Mouse (Mus musculus): Measurements from ENCODE around the gene Cic.
"Not testable (repeated sequence)": the region's sequence is repeated elsewhere in the genome, so short reads cannot be mapped to it uniquely, and the experiment has no call there.

The Cic gene

DNA sequence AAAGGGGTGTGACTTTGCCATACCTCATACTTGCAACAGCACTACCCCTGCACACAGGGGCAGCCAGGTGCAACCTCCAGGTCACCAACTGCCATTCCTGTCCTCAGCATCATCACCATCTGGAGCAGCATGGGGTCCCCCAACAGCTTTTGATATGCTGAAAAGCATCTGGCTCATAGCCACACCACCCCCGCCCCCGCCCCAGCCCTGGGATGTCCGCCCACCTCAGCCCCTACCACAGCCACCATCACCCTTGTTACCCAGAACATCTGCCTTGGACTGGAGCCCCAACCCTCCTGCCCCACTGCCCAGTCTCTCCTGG lies 36.1 kb downstream of the Cic start:
- DNase-seq (ENCODE audit: low read depth, low spot score): no peak

DNA sequence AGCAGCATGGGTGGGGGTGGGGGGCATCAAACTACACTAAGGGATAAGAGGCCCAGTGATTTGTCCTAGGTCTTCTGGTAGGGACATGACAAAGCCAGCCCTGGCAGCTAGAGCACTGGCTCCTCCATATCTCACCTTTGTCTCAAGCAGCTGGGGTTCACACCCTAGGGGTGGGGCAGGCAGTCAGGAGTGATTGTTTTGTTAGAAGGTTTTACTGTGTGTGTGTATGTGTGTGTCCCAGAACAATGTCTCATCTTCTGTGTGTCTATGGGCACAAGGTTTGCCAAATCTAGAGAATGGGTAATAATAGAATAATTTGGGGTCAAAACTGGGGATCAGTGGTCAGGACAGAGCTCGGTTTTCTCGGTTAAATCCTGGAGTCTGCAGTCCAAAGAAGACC lies 38.0 kb downstream of the Cic start:
- no peak for DNase-seq (ENCODE audit: low read depth, low spot score)

DNA sequence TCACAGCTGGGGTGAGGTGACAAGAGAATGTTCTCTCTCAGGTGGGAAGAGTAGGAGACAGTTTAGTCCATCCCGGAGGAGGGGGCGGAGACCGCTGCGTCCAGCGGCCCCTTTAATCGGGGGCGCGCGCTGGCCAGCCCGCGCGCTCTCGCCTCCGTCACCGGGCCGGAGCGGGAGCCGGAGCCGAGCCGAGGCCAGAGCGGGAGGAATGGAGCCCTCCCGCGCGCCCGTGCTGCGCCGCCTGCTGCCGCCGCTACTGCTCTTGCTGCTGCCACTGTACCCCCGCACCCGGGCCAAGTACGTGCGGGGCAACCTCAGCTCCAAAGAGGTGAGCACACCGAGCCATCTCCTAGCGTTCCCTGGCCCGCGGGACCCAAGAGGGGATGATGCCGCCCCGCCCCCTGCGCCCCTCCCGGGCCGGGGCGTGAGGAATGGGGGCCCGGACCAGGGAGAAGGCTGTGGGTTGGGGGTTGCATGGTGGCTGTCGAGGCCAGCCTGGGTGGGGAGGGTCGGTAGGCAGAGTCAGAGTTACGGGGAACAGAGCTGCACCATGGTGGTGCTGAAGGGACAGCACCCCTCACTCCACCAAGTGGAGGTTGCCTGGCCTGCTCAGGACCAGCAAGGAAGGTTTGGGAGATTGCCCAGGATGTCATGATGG lies 38.6 kb downstream of the Cic start, which contains the start of gene Tmem145:
Gene Tmem145, plus strand, starts transcription at position 151 of the 658 bp plus-strand sequence.
- DNase-seq (ENCODE audit: low read depth, low spot score): no peak

DNA sequence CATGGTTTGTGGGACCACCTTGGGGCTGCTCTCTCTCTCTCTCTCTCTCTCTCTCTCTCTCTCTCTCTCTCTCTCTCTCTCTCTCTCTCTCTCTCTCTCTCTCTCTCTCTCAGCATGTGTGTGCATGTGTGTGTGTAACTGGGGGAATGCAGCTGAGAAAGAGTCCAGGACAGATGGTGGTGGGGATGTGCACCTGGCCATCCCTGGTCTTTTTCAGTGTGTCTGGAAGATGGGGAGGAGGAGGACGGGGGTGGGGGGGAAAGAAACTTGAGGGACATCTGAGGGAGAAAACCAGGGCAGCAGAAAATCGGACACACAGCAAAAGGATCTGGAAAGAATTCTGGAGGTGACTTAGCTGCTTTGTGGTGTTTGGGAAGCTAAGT lies 39.1 kb downstream of the Cic start:
- no peak for DNase-seq (ENCODE audit: low read depth, low spot score)

DNA sequence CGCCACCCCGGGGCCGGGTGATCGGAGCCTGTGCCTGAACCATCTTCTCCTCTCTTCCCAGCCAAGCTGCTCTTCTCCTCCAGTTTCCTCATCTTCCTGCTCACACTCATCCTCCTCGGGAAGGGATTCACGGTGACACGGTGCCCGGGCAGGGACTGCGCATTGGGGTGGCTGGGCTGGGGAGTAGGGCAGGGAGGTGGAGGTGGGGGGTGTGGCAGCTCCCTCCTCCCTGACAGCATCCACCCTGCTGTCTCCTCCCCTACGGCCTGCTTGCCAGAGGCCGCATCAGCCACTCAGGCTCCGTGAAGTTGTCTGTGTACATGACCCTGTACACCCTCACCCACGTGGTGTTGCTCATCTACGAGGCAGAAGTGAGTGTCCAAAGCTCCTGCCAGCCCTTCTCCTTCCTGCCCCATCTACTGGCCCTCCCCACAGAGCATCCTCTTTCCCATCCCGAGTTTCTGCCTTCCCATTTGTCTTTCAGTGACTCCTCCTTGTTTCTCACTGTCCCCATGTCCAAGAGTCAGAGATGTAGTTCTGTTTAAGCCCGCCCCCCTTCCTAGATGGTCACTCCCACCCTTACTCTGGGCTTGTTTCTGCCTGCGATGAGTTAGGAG lies 41.3 kb downstream of the Cic start:
- DNase-seq (ENCODE audit: low read depth, low spot score): no peak

DNA sequence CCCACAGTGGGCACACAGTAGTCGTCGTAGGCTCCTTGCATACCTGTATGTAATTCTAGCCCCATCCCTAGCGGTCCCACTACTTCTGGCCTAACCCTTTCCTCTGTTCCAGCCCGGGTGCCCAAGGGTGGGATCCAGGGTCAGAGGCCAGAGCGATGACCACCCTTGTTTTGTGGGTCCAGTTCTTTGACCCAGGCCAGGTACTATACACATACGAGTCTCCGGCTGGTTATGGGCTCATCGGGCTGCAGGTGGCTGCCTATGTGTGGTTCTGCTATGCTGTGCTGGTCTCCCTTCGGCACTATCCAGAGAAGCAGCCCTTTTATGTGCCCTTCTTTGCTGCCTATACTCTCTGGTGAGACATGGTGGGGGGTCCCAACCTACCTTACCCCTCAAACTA lies 41.9 kb downstream of the Cic start:
- DNase-seq (ENCODE audit: low read depth, low spot score): no peak

DNA sequence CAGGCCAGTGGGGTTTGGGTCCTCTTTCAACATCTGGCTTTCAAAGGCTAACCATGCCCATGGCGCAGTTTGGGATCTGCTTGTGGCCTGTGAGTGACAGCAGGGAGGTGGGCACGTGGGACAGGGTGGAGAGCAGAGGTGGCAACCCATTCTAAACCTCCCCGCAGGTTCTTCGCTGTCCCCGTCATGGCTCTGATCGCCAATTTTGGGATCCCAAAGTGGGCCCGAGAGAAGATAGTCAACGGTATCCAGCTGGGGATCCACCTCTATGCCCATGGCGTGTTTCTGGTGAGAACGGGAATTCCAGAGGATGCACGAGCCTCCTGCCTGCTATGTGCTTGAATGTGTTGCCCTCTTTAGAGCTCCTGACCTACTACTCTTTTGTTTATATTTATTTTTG lies 43.7 kb downstream of the Cic start:
- DNase-seq (ENCODE audit: low read depth, low spot score): no peak

DNA sequence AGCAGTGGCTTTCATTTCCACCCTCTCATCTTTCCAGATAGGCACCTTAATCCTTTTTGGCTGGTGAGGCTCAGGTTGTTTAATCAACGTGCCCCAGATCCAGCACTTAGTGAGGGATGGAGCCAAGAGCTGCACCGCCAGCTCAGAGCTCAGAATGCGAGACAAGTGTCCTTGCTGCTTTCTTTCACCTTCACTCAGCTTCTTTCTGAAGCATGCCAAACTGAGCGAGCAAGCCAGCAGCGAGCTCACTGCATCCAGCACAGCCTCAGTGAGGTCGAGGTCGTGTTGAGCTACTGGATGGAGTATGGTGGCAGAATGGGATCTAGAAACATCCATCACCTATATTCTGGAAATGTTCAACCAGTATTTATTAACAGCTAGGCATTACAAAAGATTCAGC lies 45.8 kb downstream of the Cic start:
- DNase-seq (ENCODE audit: low read depth, low spot score): peak; percentile 36

DNA sequence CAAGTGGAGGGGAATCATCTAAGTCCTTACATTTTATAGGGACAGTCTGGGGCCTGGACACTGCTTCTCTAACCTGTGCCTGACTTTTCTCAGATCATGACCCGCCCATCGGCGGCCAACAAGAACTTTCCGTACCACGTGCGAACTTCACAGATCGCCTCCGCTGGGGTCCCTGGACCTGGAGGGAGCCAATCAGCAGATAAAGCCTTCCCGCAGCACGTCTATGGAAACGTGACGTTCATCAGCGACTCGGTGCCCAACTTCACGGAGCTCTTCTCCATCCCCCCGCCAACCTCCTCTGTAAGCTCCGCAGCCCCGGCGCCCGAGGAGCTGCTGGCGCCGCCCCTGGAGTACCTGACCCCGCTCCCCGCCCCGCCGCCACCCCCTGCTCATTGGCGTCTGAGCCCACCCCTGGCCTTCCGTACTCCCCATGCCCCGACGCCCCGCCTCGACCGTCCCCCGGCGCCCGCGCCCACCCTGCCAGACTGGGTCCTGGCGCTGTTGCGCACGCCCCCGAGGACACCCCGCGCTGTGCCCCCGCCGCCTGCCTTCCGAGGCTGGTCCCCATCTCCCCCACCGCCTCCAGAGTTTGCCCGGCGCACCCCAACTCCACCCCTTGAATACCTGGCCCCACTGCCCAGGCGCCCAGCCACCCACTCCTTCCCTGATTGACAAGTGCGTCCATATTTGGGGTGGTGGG lies 47.3 kb downstream of the Cic start:
- no peak for DNase-seq (ENCODE audit: low read depth, low spot score)

DNA sequence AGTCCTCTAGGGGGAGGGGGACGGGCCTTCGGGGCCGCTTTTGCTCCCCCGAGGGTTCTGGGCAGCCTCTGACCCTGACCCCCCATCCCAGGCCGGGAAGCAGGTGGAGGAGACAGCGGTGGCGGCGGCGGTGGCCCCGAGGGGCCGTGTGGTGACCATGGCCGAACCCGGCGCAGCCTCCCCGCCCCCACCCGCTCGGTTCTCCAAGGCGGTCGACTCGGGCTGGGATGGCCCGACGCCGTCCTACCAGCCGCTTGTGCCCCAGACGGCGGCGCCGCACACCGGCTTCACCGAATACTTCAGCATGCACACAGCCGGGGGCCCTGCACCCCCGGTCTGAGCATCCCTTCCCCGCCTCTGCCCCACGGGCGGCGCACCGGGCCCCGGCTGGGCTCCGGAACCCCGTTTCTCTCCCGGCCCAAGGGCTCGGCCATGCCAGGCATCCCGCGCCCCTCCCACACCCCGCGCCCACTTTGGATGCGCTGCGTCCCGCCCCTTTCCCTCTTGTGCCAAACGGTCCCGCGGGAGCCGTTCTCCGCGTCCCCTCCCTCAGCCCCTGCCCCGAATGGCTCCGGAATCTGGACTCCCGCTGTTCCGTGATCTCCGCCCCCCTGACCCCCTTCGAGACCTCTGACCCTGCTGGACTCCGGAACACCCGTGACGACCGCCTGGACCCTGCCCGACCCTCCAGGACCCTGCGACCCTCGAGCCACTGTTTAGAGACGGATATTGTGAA lies 48.0 kb downstream of the Cic start:
- DNase-seq (ENCODE audit: low read depth, low spot score): no peak

DNA sequence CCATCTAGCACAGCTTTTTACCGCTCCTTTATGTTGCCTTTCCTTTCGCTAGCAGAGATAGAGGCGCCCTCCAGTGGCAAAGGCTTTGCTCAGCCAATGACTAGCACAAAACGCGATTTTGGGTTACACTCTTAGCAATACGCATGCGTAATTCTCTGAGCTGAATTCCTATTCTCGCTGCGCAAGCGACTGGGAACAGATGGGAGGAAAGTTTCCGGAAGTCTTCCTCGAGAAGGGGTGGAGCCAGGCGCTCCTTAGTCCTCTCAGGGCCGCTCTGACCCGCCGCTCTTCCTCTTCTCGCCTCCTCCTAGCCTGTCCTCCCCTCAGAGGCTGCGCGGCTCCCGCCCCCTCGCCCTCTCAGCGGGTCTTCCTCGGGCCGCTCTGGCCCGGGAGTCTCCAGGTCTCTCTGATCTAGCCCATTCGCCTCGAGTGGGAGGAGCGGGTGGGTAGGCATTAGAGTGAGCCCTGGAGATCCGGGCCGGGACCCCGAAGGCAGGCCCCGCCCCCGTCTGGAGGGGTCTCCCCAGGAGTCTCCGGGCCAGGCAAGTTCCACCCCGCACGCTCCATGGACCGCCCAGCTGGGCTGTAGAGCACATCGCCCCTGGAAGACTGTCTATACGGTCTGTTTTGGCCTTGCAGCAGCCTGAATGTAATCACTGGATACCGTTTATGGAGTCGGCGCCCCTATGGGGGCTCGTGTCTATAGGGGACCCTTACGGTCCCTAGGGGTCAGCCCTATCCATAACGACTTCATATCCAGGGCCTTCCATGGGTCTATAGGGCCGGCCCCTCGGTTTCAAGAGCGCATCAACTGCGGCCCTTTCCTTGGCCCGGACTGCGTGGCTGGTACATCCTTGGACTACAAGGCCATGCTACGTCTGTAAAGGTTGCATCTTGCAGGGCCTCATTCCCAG lies 49.3 kb downstream of the Cic start, which contains the start of gene Megf8:
Gene Megf8, plus strand, starts transcription at position 633 of the 914 bp plus-strand sequence.
- DNase-seq (ENCODE audit: low read depth, low spot score): peak; percentile 97

DNA sequence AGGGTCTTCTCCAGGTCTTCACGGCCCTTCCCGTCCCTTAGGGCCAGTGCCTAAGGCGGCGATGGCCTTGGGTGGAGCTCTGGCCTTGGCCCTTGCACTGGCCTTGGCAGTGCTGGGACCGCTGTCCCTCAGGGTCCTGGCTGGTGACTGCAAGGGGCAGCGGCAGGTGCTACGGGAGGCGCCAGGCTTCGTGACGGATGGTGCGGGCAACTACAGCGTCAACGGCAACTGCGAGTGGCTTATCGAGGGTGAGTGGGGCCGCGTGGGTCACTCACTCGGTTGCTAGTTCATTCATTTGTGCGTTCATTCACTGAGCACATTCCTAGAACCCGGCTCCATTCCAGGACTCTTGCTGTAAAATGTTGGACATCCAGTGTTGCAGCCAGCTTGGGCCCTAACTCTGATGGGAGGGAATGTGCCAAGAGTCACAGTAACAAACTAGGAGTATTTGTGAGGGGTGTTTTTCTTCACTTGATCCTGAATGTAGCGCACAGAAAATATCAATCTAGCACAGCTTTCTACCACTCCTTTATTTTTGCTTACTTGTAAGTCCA lies 50.0 kb downstream of the Cic start:
- no peak for DNase-seq (ENCODE audit: low read depth, low spot score)

DNA sequence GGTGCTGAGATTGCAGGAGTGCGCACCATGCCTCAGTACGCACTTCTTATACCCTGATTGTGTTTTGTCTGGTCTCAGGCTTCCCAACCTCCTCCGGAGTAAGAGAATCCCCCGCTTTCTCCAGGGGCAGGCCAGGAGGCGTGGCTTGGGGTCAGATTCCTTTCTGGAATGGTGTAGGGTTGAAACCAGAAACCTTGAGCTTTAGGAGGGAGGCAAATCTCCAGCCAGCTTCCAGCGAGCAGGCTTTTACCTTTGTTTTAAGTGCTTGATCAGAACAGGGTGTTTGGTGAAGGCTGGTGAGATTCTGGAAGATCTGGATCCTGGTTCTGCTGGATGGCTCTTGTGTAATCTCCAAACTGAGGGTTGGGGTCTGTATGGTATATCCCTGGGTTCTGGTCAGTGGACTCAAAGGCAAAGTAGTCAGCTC lies 54.6 kb downstream of the Cic start:
- DNase-seq (ENCODE audit: low read depth, low spot score): no peak

DNA sequence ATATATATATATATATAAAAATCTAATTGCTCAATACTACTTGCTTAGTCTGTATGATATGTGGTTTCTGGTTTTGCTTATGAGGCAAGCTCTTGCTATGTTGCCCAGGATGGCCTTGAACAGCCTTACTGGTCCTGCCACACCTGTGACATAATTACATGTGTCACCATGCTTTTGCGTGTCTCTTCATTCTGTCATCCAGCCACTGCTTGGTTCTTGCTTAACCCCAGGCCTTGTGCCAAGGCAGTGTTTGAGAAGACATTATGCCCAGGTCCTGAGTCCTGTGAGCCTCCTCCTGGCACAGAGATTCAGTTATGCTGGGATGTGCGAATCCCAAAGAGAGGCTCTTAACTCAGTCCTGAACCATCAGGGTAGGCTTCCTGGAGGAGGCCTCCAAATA lies 55.7 kb downstream of the Cic start:
- no peak for DNase-seq (ENCODE audit: low read depth, low spot score)

DNA sequence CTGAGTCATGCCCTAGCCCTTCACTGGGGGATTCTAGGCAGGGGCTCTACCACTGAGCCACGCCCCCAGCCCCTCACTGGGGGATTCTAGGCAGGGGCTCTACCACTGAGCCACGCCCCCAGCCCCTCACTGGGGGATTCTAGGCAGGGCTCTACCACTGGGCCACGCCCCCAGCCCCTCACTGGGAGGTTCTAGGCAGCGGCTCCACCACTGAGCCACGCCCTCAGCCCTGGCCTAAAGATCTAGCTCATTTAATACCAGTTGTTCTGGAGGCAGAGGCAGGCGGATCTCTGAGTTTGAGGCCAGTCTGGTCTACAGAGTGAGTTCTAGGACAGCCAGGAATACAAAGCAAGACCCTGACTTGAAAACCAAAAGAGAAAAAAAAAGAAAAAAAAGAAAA lies 57.9 kb downstream of the Cic start:
- not testable (repeated sequence) for DNase-seq (ENCODE audit: low read depth, low spot score)

DNA sequence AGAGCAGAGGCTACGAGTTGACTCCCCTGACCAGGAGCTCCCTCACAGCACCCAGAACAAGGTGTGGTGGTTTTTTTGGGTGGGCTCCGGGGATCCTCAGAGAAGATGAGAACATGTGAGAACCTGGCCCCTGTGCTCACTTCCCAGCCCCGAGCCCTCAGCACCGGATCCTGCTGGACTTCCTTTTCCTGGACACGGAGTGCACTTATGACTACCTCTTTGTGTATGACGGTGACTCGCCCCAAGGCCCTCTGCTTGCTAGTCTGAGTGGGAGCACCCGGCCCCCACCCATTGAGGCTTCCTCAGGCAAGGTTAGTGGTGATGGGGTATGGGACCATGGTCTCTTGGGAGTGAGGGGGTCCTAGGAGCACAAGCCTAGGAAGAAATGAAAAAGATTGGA lies 58.7 kb downstream of the Cic start:
- DNase-seq (ENCODE audit: low read depth, low spot score): no peak

DNA sequence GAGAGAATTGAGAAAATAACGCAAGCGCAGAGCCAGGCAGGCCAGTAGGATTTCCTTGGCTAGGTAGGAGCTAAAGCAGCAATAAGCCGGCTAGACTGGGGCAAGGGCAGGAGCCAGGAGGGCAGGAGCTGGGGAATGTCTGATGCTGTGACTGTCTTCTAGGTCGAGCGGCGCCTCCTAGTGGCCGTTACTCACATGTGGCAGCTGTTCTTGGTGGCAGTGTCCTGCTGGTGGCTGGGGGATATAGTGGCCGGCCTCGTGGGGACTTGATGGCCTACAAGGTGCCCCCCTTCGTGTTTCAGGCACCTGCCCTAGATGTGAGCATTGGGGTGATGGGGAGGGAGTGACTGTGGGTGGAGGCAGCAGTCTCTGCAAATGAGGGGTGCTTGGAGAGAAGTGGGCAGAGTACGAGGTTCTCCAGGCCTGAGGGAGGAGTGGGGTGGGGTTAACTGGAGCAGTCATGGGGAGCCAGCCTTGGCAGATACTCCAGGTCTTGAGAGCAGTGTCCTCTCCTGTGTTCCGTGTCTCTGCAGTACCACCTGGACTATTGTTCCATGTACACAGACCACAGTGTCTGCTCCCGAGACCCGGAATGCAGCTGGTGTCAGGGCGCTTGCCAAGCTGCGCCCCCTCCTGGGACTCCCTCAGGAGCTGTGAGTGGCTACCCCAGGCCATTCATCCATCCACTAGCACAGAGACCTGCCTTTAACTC lies 66.2 kb downstream of the Cic start:
- peak; percentile 61 for DNase-seq (ENCODE audit: low read depth, low spot score)

DNA sequence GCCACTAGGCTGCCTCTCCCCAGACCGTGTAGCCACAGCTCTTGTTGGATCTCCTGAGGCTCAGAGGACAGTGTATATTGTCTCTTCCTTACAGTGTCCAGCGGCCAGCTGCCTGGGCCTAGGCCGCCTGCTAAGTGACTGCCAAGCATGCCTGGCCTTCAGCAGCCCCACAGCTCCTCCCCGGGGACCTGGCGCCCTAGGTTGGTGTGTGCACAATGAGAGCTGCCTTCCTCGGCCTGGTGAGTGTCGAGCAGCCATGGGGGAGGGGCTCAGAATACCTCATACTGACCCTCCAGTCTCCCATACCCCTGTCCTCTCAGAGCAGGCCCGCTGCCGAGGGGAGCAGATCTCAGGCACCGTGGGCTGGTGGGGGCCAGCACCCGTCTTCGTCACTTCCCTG lies 67.0 kb downstream of the Cic start:
- DNase-seq (ENCODE audit: low read depth, low spot score): no peak

DNA sequence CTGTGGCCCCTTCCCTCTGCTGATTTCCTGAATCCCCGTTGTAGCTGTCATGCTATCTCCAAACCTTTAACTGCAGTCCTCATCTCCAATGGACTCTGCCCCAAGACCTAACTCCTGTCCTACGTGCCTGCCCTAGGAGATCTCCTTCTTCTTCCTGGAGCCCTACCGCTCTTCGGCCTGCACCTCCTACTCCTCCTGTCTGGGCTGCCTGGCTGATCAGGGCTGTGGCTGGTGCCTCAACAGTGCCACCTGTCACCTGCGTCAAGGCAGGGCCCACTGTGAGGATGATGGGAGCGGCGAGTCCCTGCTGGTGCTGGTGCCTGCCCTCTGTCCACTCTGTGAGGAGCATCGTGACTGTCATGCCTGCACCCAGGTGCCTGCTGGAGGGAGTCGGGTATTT lies 71.8 kb downstream of the Cic start:
- no peak for DNase-seq (ENCODE audit: low read depth, low spot score)

DNA sequence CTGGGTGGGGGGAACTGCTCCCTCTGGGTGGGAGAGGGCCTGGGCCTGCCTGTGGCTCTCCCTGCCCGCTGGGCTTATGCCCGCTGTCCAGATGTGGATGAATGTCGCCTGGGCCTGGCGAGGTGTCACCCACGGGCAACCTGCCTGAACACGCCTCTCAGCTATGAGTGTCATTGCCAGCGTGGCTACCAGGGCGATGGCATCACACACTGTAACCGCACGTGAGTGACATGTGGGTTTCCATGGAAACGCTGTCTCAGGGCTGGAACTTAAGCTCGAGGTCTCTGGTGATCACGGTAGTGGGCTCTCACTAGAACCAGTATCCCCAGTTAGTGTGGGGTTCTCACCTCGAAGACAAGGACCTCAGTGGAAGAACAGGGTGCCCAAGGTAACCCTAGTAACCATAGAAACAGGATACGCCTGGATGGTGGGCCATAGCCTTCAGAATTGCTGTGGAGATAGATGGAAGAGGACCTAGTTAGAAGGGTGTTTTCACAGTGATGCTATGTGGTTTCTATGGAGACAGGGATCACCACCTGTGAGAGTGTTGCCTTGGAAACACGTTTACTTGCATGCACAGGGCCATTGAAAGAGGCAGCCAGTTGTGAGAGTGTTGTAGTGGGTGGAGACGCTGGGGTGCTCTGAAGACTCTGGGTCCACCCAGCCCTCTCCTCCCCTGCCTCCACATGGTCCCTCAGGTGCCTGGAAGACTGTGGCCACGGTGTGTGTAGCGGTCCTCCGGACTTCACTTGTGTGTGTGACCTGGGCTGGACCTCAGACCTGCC lies 73.7 kb downstream of the Cic start:
- DNase-seq (ENCODE audit: low read depth, low spot score): no peak
